Mouse (Mus musculus): ENCODE data around the gene 7530416G11Rik. TPM values are rescaled to one million over a fixed set of nuclear protein-coding genes. Genes with fewer than 3 reads are reported as not detected.
A peak's percentile ranks its signal among the peaks of the same experiment; 100 is the strongest.

7530416G11Rik gene
- polyA plus RNA-seq, 1 experiment = not detected

- H3ac ChIP-seq (ENCODE audit: control insufficient read depth, insufficient read length) = no peak overlapping the region
- H3K79me2 ChIP-seq (ENCODE audit: control insufficient read depth, insufficient read depth) = no peaks in the 10 kb centered on the region
- no peaks in the 10 kb centered on the region for H3K36me3 ChIP-seq (ENCODE audit: control insufficient read depth, insufficient read depth)
- H3K4me3 ChIP-seq = no peak overlapping the region
- peaks cover 26% of the 10 kb centered on the region for H3K27me3 ChIP-seq (ENCODE audit: control insufficient read depth, insufficient read depth, insufficient read length)
- TF ChIP-seq POLR2A (IDR thresholded peaks at IDR 0.05; ENCODE audit: insufficient read length, low read depth) (no peak), MYOD1 (IDR thresholded peaks at IDR 0.05; ENCODE audit: control insufficient read depth in 1 of 3, insufficient read length in 2 of 3, low read depth in 2 of 3) (peak in 1 of 3 experiments; percentile 1), CEBPB (IDR thresholded peaks at IDR 0.05; ENCODE audit: insufficient read depth, poor library complexity, severe bottlenecking) (no peak)
- H3K4me2 ChIP-seq (ENCODE audit: low read depth) = no peak overlapping the region
Measured at GRCm38 (mm10) chr15:85488900-85489299, 14.1 kb downstream of the 7530416G11Rik start.

GRCm38 (mm10) chr15:85480630-85481029 is 22.4 kb downstream of the 7530416G11Rik start:
- H3K79me2 ChIP-seq (ENCODE audit: control insufficient read depth, insufficient read depth) = no peaks in the 10 kb centered on the region
- H3K27me3 ChIP-seq (ENCODE audit: control insufficient read depth, insufficient read depth, insufficient read length) = peaks cover 27% of the 10 kb centered on the region
- H3K36me3 ChIP-seq (ENCODE audit: control insufficient read depth, insufficient read depth) = no peaks in the 10 kb centered on the region
- H3ac ChIP-seq (ENCODE audit: control insufficient read depth, insufficient read length) = no peak overlapping the region
- no peak overlapping the region for H3K4me3 ChIP-seq
- no peak overlapping the region for H3K4me2 ChIP-seq (ENCODE audit: low read depth)
- TF ChIP-seq E2F4 (IDR thresholded peaks at IDR 0.05; ENCODE audit: insufficient read depth) (no peak), TCF3 (IDR thresholded peaks at IDR 0.05; ENCODE audit: insufficient read length, low read depth) (no peak), TCF12 (IDR thresholded peaks at IDR 0.05; ENCODE audit: insufficient read depth, poor library complexity, severe bottlenecking) (no peak), MYOD1 (IDR thresholded peaks at IDR 0.05; ENCODE audit: control insufficient read depth in 1 of 3, insufficient read length in 2 of 3, low read depth in 2 of 3) (no peak)

- no peak overlapping the region for H3ac ChIP-seq (ENCODE audit: control insufficient read depth, insufficient read length)
- H3K36me3 ChIP-seq (ENCODE audit: control insufficient read depth, insufficient read depth) = no peaks in the 10 kb centered on the region
- H3K27me3 ChIP-seq (ENCODE audit: control insufficient read depth, insufficient read depth, insufficient read length) = peaks cover 27% of the 10 kb centered on the region
- no peak for TF ChIP-seq POLR2A (IDR thresholded peaks at IDR 0.05; ENCODE audit: insufficient read length, low read depth)
- TF ChIP-seq E2F4 (IDR thresholded peaks at IDR 0.05; ENCODE audit: insufficient read depth) = no peak
- TF ChIP-seq USF1 (IDR thresholded peaks at IDR 0.05; ENCODE audit: low read depth) = no peak
- no peak overlapping the region for H3K4me2 ChIP-seq (ENCODE audit: low read depth)
- no peaks in the 10 kb centered on the region for H3K79me2 ChIP-seq (ENCODE audit: control insufficient read depth, insufficient read depth)
- H3K4me3 ChIP-seq = no peak overlapping the region
Measured at GRCm38 (mm10) chr15:85479919-85480318, 23.1 kb downstream of the 7530416G11Rik start.

GRCm38 (mm10) chr15:85479365-85479764 is 23.7 kb downstream of the 7530416G11Rik start:
- H3K79me2 ChIP-seq (ENCODE audit: control insufficient read depth, insufficient read depth) = no peaks in the 10 kb centered on the region
- H3K4me3 ChIP-seq = no peak overlapping the region
- TF ChIP-seq POLR2A (IDR thresholded peaks at IDR 0.05; ENCODE audit: insufficient read length, low read depth) = no peak
- TF ChIP-seq USF1 (IDR thresholded peaks at IDR 0.05; ENCODE audit: low read depth) = no peak
- TF ChIP-seq MYOD1 (IDR thresholded peaks at IDR 0.05; ENCODE audit: control insufficient read depth in 1 of 3, insufficient read length in 2 of 3, low read depth in 2 of 3) = peak in 2 of 3 experiments; percentile 64 to 86
- no peak for TF ChIP-seq MAX (IDR thresholded peaks at IDR 0.05; ENCODE audit: low read depth)
- TF ChIP-seq TCF12 (IDR thresholded peaks at IDR 0.05; ENCODE audit: insufficient read depth, poor library complexity, severe bottlenecking) = peak; percentile 59
- no peak for TF ChIP-seq POLR2AphosphoS2 (IDR thresholded peaks at IDR 0.05; ENCODE audit: insufficient read length, low read depth)
- TF ChIP-seq E2F4 (IDR thresholded peaks at IDR 0.05; ENCODE audit: insufficient read depth) = no peak
- peak; percentile 61 for TF ChIP-seq TCF3 (IDR thresholded peaks at IDR 0.05; ENCODE audit: insufficient read length, low read depth)
- TF ChIP-seq CEBPB (IDR thresholded peaks at IDR 0.05; ENCODE audit: insufficient read depth, poor library complexity, severe bottlenecking) = peak; percentile 82
- no peak for TF ChIP-seq REST (IDR thresholded peaks at IDR 0.05; ENCODE audit: insufficient read depth, insufficient read length)
- peak; percentile 23 for TF ChIP-seq SRF (IDR thresholded peaks at IDR 0.05; ENCODE audit: control insufficient read depth, insufficient read length, low read depth)
- TF ChIP-seq MYOG (IDR thresholded peaks at IDR 0.05; ENCODE audit: control insufficient read depth in 1 of 3, insufficient read depth in 1 of 3, insufficient read length in 2 of 3, low read depth in 2 of 3) = peak in 2 of 3 experiments; percentile 55 to 90
- no peak overlapping the region for H3K4me2 ChIP-seq (ENCODE audit: low read depth)
- H3ac ChIP-seq (ENCODE audit: control insufficient read depth, insufficient read length) = no peak overlapping the region
- peaks cover 27% of the 10 kb centered on the region for H3K27me3 ChIP-seq (ENCODE audit: control insufficient read depth, insufficient read depth, insufficient read length)
- H3K36me3 ChIP-seq (ENCODE audit: control insufficient read depth, insufficient read depth) = no peaks in the 10 kb centered on the region

GRCm38 (mm10) chr15:85477584-85477983 is 25.4 kb downstream of the 7530416G11Rik start:
- Histone ChIP-seq H3K4me2 (ENCODE audit: low read depth) (no peak overlapping the region), H3K36me3 (ENCODE audit: control insufficient read depth, insufficient read depth) (no peaks in the 10 kb centered on the region), H3ac (ENCODE audit: control insufficient read depth, insufficient read length) (no peak overlapping the region), H3K27me3 (ENCODE audit: control insufficient read depth, insufficient read depth, insufficient read length) (peaks cover 17% of the 10 kb centered on the region), H3K4me3 (no peak overlapping the region), H3K79me2 (ENCODE audit: control insufficient read depth, insufficient read depth) (no peaks in the 10 kb centered on the region)
- TF ChIP-seq E2F4 (IDR thresholded peaks at IDR 0.05; ENCODE audit: insufficient read depth) (no peak), MAX (IDR thresholded peaks at IDR 0.05; ENCODE audit: low read depth) (no peak), SRF (IDR thresholded peaks at IDR 0.05; ENCODE audit: control insufficient read depth, insufficient read length, low read depth) (no peak), TCF3 (IDR thresholded peaks at IDR 0.05; ENCODE audit: insufficient read length, low read depth) (no peak), POLR2AphosphoS2 (IDR thresholded peaks at IDR 0.05; ENCODE audit: insufficient read length, low read depth) (no peak), CEBPB (IDR thresholded peaks at IDR 0.05; ENCODE audit: insufficient read depth, poor library complexity, severe bottlenecking) (no peak), TCF12 (IDR thresholded peaks at IDR 0.05; ENCODE audit: insufficient read depth, poor library complexity, severe bottlenecking) (no peak), MYOD1 (IDR thresholded peaks at IDR 0.05; ENCODE audit: control insufficient read depth in 1 of 3, insufficient read length in 2 of 3, low read depth in 2 of 3) (no peak), POLR2A (IDR thresholded peaks at IDR 0.05; ENCODE audit: insufficient read length, low read depth) (no peak)
